Mouse (Mus musculus): ENCODE measurements at regions not wholly inside any gene's neighbourhood (a gene's known extent, or its start where the extent isn't known, plus 50 kb on each side); places are given as distances from the start of the nearest gene placed in this dataset.

DNA sequence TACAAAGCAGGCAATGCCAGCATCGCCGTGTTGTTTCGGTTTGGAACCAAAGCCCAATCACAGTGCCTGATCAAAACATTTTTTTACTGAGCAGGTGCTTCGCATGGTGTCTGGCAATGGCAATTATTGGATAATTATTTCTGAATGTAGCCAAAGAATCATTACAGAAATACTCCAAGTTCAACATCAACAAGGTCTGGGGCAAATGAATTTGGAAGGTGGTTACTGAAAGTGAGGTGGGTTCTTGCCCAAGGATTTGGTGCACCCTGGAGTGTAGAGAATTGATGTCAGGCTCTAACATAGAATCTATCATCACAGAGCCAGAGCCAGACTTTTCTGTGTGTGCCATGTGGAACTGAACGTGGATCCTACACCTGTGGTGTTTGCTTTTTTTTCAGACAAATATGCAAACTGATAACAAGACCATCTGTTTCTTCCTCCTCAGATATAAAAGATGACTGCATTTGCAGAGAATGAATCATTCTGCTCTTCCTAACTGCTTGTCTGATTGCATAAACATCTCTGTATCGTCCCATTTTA lies 2240.9 kb upstream of the Gm7489 start:
- DNase-seq (ENCODE audit: low spot score in 2 of 2), result peak in 1 of 2 experiments; percentile 51

DNA sequence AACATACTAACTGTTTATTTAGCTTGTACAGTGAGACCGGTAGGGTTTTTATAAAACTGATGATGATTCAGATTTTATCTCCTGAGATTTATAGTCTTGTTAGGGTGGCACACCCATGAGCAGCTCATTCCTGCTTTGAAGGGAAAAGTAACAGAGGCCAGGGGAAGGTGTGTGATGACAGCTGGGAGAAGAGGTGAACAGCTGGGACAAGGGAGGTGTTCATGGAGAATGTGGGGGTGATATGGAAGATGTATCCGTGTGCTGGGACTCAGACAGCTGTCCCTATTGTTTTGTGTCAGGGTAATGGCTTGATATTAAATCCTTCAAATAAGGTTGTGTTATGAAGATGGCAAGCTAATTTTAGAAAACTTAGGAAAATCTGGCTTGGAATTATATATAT lies 2238.4 kb upstream of the Gm7489 start:
- DNase-seq (ENCODE audit: low spot score in 2 of 2), result no peak

DNA sequence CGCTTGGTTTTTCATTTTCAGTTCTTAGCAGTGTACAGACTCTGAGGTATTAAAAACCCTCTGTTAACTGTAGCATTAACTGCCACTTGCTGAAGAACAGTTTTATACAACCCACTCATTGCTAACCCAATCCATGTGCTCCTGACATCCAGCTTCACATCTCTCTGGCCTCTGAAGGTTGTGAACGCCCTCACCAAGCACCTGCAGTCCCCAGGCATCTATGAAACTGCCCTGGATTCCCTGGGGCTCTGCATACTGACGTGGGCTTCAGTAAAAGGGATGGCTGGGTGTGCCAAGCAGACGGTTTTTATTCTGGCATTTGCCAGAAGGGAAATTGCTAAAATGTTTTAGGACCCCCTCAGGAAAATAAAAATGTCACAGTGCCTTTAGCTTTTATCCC lies 2232.2 kb upstream of the Gm7489 start:
- no peak for DNase-seq (ENCODE audit: low spot score in 2 of 2)

DNA sequence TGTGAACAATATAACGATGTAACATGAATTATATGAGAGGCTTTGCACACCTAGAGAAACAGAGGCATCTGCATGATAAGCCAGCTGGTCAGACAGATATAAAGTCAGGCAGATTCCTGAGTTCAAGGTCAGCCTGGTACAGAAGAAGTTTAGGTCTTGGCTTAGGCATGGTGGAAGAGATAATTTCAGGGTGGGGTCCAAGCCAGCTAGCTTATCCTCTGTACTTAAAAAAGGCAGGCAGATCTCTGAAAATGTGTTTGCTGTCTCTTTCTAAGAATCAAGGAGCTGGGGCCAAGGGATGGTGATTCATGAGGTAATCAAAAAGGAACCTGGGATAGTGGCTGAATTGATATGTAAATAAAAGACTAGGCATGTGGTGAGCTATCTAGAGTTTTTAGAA lies 2227.1 kb upstream of the Gm7489 start:
- DNase-seq (ENCODE audit: low spot score in 2 of 2), result no peak

DNA sequence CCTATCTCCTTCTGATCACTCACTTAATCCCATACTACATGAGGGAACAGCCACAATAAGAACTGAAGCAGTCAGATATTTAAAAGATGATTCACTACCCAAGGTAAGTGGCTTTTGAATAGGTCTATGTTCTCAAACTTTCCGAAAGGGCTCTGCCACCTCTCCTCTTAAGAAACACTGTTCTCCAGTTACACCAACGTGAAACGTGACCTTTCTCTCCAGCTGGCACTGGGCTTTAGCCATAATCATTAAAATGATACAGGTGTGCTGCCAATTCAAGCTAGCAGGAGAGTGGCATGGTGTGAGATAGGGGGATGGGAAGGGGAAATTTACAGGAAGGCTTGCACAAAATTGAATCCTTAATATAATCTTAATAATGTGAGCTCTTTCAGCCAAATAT lies 2216.4 kb upstream of the Gm7489 start:
- DNase-seq (ENCODE audit: low spot score in 2 of 2), result no peak

DNA sequence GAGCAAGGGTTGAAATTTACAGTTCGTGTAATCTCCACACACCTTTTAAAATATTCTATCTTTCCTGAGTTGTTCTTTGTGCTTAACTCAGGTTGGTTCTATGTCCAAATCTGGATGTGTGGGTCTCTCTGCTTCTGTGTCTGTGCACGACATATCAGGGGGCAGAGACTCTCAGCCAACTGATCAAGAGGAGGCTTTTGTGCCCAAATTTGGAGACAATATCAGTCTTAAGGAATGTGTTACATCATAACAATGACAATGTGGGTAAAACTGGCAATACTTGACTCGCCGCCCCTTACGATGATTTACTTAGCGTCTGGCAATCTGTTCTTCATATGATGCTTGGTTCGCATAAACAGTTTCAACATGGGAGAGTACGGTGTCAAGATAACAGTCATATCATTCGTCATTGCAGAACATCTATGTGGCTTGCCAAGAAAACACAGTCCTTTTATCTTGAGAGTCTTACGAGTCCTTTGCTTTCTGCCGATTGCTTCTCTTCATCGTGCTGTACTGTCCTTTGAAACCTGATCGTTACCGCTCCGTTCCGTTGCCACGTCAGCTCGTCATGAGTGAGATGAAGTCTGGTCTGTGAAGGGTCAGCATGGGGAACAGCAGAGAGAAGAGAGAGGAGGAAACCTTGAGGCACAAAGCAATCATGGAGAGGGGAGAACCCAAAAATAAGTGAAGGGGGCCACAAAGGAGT lies 2212.9 kb upstream of the Gm7489 start:
- DNase-seq (ENCODE audit: low spot score in 2 of 2), result no peak

DNA sequence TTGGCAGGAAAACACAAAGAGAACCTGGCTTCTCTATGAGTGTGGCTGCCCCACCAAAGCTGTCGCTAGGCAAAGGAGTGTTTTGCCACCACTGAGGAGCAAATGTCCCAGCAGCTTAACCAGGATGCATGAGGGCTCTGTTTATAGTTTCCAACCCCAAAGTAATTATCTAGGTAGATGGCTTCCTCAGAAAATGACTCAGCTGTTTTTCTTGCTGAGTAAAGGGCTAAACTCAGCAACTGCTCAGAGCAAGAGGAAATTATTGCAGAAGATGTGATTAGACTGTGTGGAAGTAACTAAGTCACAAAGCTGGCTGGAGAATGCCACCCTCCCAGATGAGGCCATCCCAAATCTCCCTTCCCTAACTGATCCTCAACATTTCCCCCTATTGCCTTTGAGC lies 2211.2 kb upstream of the Gm7489 start:
- DNase-seq (ENCODE audit: low spot score in 2 of 2), result no peak

DNA sequence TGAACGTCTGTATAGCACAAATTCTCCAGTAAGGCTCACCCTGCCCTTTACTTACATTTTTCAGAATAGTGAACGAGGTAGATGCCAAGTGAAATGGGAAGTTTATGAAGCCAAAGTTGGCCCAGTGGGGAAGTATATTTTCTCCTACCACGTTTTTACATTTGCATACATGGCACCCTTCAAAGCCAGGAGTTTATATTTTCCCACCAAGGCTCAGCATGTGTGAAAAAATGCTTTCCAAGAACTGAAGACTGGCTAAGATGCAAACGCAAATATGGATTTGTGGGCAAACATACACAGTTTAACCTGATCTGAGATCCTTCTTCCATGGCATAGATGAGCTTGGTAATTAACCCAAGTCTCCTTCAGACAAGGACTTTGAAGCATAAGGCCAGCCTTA lies 2209.4 kb upstream of the Gm7489 start:
- DNase-seq (ENCODE audit: low spot score in 2 of 2), result no peak

DNA sequence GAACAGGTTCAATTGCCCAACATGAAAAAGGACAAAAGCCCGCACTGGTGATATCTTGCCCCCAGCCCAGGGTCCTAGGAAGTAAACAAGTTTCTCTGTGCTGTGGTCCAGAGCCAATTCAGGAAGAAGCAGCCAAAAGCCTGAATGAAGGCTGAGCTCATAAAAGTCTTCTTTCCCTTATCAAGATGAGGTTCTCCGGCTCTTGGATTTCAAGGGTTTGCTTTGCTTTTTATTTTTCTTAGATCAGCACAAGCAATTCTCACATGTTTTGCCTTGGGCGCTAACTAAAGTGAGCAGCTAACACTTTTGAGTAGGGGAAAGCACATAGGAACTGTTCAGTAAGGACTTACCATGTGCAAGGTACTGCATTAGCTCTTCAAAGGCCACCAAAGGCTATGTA lies 2208.0 kb upstream of the Gm7489 start:
- no peak for DNase-seq (ENCODE audit: low spot score in 2 of 2)

DNA sequence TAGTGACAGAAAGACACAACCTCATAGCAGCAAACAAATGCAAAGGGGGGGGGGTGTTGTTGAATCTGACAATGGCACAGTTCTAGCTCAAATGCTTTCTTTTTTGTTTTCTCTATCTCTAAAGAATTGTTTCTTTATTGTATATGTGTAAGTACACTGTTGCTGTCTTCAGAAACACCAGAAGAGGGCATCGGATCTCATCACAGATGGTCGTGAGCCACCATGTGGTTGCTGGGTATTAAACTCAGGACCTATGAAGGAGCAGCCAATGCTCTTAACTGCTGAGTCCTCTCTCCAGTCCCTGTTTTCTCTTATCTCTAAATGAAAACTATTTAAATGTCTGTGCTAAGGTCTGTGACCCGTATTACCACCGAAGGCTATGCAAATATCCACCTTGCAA lies 2207.4 kb upstream of the Gm7489 start:
- DNase-seq (ENCODE audit: low spot score in 2 of 2), result no peak

DNA sequence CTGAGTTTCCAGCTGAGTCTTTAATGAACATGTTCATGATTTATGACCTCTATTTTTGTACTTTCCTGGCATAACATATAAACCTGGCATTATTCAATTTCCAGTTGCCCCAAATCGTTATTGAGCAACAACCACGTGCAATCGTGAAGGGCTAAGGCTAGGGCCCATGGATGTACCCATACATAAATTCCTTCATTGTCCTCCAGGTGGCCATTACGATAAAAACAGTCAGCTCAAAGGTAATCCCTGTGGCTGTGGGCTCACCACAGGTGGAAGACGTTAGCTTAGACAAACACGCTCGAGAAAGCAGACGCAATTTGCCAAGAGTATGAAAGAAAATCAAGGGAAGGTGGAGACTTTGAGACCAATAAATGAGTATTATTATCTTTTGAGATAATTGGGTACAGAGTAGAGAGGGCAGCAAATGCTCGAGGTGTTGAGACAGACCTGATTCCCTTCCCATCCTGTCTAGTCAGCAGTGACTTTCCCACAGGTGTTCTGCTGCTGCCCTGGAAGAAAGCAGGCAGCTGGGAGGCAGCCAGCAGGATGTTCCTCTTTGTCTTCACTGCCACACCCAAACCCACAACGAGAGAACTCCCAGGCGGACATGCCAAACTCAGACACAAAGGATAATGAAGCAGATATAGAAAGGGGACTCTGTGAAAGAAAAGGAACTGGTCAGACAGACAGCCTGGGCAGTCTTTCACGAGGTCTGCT lies 2205.4 kb upstream of the Gm7489 start:
- no peak for DNase-seq (ENCODE audit: low spot score in 2 of 2)

DNA sequence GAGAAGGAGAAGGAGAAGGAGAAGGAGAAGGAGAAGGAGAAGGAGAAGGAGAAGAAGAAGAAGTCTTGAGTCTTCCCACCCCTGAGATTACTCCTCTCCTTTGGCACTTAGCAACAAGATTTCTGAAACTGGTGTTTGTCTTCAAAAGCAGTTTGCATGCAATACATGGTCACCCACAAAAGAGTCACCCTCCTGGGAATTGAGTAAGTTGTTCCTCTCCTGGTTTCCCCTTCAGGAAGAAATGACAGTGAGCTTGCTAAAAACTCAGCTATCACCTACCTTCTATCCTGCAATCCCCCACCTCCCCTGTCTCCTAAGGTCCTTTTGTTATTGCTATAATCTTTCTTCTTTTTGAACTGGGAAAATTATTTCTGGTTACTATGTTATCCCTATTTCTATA lies 2204.2 kb upstream of the Gm7489 start:
- no peak for DNase-seq (ENCODE audit: low spot score in 2 of 2)

DNA sequence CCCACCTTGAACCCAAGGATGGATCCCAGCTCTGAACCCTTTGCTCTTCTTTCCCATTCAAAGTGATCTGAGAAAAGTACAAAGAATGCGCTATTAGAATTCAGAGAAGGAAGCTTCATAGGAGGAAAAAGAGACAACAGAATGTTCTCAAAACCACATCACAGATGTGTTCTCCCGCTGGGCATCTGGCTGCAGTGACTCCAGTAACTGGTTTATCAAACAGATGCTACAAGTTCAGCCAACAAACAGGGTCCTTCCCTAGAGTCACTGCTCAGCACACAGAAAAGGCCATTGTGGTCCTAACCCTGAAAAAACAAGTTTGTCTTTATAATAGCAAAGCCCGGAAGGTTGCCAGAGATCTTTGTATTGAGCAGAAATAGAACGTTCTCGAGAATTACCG lies 2203.5 kb upstream of the Gm7489 start:
- no peak for DNase-seq (ENCODE audit: low spot score in 2 of 2)

DNA sequence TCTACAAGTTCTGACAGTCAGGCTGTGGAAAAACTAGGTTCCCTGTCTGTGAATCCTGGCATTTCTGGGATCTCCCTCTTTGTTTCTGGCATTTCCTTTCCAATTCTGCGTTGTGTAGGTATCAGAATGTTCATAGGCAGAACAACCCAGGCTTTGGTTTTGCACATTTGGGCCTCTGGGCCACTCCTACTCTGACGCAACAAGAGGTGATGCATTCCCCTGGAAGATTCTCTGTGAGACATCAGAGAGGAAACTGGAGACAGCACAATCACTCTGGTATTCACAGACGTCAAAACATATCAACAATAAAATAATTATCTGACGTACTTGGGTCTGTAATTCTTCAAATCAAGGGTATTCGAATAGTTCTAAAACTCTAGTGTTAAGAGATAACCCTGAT lies 2202.4 kb upstream of the Gm7489 start:
- DNase-seq (ENCODE audit: low spot score in 2 of 2), result no peak

DNA sequence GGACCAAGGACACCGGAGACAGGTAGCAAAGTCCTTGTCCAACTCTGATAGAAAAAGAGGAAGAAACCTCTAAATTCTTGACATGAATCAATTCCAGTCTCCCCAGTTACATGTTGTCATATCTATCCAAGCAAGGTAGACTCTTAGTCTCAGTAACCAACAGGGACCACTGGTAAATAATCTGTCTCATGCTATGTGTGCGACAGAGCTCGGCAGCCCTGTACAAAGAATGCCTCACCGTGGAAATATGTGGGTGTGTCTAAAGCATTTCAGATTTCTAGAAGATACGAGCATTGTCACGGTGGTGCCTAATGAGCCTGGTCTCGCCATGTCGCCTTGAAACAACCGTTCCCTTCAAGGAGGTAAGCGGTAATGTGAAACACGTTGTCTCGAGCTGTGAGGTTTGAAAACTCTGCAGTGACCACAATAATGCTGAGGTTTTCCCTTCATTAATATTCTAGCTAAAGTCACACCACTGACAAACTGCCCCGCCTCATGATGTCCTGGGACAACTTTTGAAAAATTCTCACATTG lies 2197.6 kb upstream of the Gm7489 start:
- no peak for DNase-seq (ENCODE audit: low spot score in 2 of 2)

DNA sequence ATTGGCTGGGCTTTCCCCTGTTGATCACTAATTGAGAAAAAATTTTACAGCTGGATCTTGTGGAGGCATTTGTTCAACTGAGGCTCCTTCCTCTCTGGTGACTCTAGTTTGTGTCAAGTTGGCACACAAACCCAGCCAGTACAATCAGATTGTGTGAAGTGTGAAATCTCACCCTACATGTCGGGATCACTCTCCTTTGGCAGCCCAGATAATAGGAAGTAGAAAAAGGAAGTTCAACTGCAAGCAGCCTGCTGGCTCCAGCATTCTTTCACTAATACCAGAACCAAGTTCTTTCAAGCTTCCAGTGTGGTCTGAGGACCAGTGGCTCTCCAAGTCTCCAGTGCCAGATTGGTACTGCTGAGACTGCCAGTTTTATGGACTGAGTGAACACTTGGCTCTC lies 2195.2 kb upstream of the Gm7489 start:
- DNase-seq (ENCODE audit: low spot score in 2 of 2), result no peak

DNA sequence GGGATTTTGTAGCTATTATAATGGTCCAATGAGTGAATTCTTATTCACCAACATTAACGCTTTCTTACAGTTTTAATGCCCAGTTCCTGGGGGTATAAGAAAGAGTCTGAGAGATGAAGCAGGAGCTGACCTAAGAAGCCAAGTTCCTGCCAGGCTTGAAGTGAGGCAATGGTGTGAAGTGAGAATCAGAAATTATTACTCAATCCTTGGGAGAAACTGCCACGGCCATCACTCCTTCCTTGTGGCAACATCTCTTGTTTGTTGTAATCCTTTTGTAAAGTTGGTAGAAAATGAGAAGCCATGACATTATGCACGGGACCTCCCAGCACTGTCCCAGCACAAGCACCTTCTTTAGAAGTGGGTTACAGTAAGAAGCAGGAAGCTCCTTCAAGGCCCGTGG lies 2192.0 kb upstream of the Gm7489 start:
- no peak for DNase-seq (ENCODE audit: low spot score in 2 of 2)

DNA sequence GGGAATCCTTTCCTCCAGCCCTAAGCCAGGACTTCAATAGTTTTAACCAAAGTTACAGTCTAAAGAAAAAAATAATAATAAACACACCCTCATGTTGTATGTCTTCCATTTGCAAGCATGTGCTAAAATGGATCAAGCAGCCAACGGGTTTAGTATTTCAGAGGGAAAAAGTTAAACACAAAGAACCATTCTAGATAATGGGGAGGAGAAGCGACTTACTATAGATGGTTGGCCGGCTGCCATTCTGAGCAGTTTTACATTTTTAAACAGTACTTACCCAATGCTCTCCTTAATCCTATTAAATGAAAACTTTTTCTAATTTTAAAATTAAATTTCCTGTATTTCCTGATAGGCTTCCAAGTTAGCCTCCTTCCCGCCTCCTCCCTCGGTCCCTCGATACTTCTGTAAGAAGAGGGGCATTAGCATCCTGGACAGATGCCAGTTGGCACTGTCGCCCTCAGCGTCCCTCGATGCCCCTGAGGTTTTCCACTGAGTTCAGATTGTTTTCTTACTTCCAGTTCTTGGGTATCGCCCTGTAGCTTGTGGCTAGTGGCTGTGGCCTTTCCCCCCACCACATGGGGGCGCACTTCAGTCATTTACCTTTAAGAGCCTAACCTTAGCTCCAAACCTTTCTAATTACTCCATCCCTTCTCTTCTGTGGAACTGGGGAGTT lies 2188.2 kb upstream of the Gm7489 start:
- peak in 1 of 2 experiments; percentile 9 for DNase-seq (ENCODE audit: low spot score in 2 of 2)

DNA sequence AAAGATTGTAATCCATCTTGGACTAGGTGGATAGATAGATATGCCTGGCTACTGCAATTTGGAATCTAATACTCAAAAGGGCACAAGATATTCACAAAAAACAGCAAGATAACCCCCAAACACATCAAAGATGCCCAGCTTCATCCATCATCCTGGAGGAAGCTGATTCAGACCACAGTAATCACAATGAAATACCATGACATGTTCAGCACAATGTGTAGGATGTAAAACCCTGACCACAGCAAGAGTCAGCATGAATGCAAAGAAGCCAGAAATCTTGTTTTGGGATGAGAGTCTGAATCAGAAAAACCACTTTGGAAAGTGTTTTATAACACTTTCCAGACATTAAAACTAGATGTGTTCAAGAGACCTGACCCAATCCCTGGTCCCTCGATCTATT lies 2180.5 kb upstream of the Gm7489 start:
- DNase-seq (ENCODE audit: low spot score in 2 of 2), result no peak

DNA sequence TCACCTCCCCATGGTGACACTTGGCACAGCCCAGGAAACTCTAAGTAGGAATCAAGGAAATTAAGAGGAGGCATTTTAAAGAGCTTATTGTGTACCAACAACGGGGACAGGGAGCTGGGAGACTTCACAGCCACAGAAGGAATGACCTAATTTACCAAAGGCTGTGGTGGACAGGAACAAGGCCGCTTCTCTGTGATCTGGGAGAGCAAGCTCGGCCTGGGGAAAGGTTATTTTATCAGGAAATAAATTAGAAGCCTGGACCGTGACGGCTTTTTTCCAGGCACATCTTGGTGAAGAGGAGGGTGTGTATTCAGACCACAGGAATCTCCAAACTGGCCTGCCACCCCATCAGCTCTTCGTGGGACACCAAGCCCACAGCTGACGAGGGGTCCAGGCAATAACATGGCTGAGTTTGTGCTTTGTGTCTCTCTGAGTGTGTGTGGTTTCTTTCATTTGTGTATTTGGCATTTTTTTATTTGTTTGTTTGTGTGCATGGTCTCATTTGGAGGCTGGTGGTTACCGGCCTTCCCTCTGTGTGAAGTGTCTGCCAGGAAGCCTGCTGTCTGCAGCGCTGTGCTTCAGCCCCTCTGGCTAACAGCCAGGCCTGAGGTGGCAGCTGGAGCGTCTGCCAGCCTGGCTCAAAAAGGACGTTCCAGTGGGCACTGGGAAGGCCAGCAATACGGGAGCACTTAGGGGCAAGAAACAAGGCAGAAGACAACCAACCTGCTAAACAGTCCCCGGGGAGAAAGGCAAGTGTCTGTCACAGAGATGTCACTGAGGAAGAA lies 2174.6 kb upstream of the Gm7489 start:
- peak; percentile 13 to 33 for DNase-seq (ENCODE audit: low spot score in 2 of 2)

DNA sequence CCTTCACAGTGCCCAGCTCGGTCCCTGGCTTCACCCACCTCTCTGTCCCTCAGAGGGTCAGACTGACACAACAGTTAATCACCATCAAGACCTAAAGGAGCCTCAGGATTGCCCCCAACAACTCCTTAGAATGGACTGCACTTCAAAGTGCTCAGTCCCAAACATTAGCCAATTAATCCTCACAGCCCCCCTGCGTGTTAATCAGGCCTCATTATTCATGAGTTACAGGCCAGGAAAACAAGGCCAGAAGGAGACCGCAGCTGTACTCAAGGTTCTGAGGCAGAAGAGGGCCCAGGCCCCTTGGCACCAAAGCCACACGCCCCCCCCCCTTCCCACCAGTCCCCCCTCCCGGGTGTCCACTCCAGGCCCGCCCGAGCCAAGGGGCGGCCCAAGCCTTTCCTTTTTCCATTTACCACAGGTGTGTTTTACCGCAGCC lies 2163.8 kb upstream of the Gm7489 start:
- no peak for DNase-seq (ENCODE audit: low spot score in 2 of 2)
